Comparison of ENCODE assay signal across 10 mouse cellular contexts in the genomic region with DNA sequence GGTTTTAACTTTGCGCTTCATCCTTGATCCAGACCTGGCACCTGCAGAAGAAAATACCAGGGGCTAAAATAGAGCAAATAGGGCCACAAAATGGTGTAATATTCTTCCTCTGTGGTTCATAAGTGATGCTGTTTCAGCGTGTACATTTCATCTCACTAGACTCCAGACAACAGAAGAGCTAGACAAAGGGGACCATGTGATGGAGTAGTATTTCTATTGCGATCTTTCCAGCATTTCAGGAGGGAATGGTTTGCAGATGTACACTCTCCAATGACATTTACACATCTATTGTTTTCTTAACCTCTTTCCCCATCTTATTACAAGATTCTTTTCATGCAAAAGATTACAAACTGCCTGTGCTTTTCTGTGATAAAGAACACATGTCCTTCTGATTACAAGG.
"Had no signal": no experiment of that assay in that cellular context is flagged by ENCODE, and none has a peak within 500 bp of the region (broad histone marks: within the 10 kb centered on the region; RNA-seq: fewer than 3 reads in every experiment).

No protein-coding gene starts in this region.

- H3K4me1 ChIP-seq: liver, embryonic 13.5 days had no signal

- ATAC-seq: intestine, postnatal 0 days had no signal

- H3K9ac ChIP-seq: liver, embryonic 13.5 days had no signal

- DNase-seq: layer of hippocampus, postnatal 36 days; liver, embryonic 13.5 days; lung, adult 2 months; lung, postnatal 14 days; lung, postnatal 4 days; midbrain, embryonic 14.5 days; thymus, postnatal 36 days had no signal

- H3K4me2 ChIP-seq: liver, embryonic 13.5 days; midbrain, embryonic 11.5 days had no signal

- H3K27me3 ChIP-seq: liver, embryonic 13.5 days had no signal

- H3K36me3 ChIP-seq: liver, embryonic 13.5 days had no signal

- H3K27ac ChIP-seq: left cerebral cortex, adult 2 months; liver, embryonic 13.5 days had no signal

- H3K4me3 ChIP-seq: left cerebral cortex, adult 2 months; liver, embryonic 13.5 days had no signal

- H3K9me3 ChIP-seq: liver, embryonic 13.5 days had no signal
